Mouse (Mus musculus) induced T-regulatory cell, adult 2 months (primary cell): ENCODE data around the gene Gsk3a.
A peak's percentile ranks its signal among the peaks of the same experiment; 100 is the strongest.

ENCODE experiments used
- DNase-seq: peaks from one replicate; pipeline ENCODE4 v3.0.0-alpha.2; 2012; ENCODE audit warnings: low read depth

Gene Gsk3a

DNA sequence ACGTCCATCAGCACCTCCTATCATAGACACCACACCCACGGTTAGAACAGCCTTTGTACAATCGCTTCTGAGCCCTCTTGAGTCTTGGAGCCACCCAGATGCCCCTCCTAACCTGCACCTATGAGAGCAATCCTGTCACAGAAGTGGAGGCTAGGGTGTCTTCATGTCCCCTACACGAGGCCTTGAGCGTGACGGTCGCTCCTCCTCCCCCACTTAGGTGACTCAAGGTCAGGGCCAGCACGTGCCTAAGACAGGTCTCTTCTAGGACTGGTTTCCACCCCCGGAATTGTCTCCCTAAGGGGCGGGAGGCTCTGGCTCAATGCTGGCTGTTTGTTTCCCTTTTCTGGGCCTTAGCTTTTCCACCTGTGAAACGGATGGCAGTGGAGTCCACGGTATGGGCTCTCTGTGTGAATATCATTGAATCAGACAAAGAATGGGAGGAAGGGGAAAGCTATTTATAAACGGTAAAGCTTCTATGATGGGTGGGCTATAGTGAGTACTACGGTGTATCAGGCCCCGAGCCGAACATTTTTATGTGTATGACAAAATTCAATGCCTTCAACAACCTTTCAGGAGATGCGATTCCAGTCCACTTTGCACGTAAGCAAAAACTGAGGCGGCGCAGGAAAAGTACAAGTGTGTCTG, 17.1 kb downstream of the Gsk3a start, which contains the start of gene Dedd2:
Dedd2 (minus strand) TSS at position 159 of the 645 bp plus-strand sequence.
- peak; percentile 71 for DNase-seq

DNA sequence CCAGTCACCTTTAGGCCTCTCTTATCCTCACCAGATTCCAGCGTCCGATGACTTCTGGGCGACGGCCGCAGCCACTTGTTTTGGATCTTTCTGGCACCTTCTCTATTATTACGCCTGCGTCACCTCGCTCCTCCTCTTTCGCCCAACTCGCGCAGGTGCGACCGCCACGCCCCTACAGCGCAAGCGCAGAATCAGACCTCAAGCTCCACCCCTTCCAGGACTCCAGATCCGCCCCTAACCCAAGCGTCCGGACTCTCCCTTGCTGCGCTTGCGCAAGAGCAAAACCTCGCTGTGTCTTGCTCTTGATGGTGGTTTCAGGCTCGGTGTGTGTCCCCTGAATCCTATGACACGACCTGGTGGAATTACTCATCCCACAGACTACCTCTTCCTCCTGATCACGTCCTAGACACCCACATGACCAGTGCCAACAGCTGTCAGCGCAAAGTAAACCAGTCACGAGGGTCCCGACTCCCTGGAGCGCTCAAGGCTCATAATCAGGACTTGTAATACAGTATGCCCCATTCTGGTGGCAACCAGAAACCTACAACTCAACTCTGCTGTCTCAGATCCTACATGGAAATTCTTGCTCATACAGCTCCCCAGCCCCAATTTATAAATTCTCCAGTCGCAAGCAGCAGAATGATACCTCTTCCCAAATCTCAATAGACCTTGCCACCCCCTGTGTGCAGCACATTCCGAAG, 17.7 kb downstream of the Gsk3a start:
- peak; percentile 99 for DNase-seq

DNA sequence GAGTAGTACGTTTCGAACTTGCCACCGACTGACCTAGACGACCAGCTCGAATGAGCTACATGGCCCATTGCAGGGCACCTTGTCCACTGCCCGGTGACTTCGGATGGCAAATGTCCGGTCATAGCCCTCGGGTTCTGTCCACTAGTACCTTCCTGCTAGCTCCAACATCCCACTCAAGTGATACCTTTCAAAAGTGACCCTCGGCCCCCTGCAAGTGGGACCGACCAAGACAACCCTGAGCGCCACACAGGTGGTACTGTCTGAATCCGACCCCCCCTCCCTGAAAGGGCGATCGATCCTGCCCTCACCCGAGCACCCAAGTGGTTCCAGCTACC, 18.3 kb downstream of the Gsk3a start:
- no peak for DNase-seq

DNA sequence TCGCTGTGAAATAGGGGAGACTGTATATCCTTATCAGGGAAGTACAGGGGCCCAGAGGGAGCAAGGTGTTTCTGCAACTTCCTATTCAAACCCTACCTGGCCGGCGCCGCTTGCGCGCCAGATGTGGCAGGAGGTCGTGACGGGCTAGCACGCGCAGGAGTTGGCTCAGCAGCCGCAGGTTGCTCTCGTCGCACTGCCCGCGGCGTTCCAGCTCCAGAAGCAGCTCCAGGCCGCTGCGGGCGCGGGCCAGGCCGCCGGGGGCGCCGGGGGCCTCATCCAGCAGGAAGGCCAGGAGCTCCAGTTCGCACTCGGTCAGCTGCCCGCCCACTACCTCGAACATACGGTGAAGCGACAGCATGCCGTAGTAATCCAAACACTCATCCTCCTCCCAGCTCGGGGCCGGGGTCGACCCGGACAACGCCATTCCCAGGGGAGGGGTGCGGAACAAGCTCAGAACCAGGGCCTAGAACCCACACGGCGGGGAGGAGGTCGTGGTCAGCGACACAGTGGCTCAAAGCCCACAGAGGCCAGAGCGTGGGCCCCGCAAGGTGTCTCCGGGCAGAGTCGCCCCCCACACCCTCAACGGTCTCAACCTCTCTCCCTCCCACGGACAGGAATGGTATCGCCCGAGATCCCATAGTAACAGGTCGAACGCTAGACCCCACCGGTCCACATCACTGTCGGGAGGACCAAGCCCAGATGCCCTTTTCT, 18.8 kb downstream of the Gsk3a start:
- DNase-seq: peak; percentile 78

DNA sequence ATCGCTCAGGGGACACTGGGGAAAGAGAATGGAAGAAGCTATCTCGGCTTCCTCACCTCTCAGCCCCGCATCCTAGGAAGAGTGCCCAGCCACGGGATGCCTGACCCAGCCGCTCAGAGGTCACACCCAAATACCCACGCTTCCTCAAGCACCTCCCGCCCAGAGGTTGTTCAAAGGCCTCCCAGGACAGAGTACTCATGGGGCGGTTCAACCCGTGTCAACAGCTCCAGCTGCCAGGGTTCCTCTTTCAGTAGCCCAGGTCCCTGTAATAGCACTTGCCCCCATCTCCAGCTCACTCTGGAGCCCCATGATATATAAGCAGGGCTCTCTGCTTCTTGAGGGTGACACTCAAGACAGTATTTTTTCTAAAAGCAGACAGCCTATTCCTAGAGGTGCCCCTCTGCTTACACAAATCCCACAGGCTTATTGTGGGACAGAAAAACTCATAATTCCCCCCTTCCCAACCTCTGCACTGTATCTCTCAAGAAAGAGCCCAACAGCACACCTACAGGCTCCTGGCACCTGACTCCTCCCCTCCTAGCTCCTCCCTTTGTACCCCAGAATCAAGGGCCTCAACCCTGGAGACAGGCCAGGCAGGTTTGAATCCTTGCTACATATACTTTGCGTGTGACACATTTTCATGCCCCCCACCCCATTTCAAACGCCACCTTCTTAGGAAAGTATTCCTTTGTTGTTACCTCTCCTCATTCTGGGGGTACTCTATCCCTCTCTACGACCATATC, 19.8 kb downstream of the Gsk3a start:
- peak; percentile 44 for DNase-seq

DNA sequence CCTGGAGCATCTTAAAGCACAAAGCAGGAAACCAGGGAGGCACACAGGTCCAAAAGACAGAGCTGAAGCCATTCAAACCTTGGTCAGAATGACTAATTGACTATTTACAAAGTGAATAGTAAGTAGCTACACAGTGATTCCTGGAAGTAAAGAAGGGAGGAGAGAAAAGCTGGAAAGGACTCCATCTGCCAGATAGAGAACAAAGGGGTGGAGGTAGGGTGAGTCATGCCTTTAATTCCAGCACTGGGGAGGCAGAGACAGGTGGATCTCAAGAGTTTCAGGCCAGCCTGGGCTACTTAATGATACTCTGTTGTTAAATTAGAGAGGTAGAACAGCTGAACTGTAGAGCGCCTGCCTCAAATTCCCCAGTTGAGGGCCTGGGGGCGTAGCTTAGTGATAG, 23.5 kb downstream of the Gsk3a start:
- DNase-seq: no peak

DNA sequence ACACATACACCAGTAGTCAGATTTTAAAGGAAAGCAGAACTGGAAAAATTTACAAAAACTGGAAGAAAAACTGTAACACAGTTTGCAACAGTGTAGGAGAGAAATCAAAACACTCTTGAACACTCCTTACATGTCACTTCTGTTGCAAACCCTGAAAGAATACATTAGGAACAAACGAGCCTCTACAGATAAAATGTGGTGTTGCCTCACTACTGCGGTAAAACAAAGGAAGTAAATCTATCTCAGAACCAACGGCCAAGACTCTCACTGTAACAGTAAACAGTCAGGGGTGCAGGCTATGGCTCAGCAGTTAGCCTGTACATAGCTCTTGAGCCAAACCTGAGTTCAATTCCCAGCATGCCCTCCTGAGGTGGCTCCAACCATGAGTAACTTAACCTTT, 24.6 kb downstream of the Gsk3a start:
- peak; percentile 57 for DNase-seq

DNA sequence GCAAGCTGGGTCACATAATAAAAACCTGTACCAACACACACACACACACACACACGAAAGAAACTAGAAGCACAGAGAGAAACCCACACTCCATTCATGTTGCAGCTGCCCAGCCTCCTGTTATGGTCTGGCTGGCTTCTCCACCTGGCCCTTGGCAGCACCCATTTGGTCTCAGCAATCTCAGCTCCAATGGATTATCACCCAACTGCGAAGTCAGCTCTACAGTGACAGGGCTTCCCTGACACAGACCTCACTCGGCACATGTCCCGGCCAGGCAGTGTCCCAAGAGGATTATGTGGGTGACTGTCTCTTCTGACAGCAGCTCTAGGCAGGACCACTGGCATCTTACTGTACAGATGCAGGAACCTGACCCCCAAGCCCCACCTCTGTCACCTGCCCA, 27.2 kb downstream of the Gsk3a start:
- no peak for DNase-seq

DNA sequence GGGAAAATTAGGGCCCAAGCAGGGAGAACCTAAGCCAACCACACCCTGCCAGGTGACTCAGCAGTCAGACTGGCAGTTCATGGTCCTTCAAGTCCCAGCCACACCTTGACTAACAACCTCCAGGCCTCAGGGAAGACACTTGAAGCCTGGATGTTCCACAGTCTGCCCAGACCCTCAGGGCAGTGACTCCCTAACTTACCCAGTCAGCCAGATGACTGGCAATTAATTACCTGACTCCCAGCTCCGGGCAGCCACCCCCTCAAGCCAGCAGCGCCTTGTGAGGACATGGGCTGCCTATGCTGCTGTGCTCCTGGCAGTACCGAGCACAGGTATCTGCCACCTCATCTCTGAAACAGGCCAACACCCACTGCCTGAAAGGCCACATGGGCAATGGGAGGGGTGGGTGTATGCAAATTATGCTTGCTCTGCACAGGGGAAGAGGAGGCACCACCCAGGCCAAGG, 28.5 kb downstream of the Gsk3a start:
- DNase-seq: peak; percentile 86

DNA sequence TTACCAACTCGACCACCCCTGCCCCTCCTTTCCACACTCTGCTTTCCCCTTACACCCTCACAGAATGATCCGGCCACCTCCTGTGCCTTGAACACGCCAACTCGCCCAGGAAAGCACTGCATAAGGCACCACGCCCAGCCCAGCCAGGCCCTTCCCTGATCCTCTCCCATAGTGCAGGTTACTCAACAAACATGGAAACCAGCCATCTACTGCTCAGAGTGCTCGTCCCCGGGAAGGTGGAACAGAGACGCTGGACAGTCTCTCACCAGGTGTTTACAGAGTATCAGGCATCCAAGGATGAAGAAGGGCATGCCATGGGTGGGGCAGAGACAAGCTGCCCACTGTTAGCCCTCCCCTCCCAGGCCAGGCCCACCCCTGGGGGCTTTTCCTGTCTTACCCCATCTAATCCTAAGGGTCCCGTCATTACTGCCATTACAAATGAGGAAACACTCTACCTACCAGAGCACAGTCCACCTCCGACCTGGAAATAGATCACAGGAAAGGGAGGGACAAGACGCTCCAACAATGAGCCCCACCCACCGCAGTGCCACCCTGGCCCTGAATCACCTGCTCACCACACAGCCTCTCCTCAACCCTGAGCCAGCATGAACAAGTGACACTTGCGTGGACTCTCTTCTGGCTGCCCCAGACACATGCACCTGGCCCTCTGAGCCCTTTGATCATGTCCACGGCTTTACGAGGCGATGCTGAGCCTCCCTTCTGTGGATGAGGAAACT, 31.4 kb downstream of the Gsk3a start:
- peak; percentile 82 for DNase-seq

DNA sequence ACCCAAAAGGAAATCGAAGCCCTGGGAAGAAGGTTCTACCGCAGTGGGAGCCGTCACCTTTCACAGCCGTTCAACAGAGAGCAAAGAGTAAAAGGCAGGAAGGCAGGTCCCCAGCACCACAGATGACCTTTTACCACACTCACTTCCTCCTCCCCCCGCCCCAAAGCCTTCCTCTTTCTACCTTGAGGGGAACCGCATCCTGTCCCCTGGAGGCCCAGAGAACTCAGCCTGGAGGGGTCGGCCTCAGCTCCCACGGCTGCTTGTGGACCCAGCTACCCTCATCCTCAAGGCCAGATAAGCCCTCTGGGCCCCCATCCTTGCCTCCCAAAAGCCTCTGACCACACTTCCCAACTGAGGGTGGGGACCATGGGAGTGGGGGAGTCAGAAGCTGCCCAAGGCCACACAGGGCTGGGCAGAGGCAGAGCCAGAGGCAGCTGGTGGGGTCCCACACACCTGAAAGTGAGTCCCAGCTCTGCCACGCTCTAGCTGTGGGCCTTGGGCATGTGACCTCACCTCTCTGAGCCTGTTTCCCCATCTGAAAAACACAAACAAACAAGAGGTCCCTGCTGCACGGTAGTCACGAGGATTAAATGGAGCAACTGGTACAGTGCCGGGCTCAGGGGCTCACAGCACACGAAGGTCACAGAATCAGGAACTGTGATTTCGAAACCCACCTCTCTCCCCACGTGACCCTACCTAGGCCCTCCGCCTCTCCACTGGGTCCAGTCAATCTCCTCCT, 32.1 kb downstream of the Gsk3a start:
- peak; percentile 90 for DNase-seq

DNA sequence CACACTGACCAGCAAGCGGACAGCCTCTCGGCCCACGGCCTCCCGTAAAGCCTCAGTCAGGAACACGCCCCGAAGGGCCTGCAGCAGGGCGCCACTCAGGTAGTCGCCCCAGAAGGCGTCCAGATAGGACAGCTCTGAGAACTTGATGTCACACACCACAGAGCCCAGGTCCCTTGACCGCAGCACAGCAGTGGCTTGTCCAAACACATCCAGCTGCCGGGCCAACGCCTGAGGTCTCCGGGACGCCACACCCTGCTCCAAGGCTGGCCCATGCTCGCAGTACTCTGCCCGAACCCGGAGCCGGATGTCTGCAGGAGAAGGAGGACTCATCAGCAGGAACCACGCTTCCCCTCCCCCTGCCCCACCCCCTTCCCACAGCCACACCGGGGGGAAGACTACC, 34.0 kb downstream of the Gsk3a start:
- DNase-seq: no peak

DNA sequence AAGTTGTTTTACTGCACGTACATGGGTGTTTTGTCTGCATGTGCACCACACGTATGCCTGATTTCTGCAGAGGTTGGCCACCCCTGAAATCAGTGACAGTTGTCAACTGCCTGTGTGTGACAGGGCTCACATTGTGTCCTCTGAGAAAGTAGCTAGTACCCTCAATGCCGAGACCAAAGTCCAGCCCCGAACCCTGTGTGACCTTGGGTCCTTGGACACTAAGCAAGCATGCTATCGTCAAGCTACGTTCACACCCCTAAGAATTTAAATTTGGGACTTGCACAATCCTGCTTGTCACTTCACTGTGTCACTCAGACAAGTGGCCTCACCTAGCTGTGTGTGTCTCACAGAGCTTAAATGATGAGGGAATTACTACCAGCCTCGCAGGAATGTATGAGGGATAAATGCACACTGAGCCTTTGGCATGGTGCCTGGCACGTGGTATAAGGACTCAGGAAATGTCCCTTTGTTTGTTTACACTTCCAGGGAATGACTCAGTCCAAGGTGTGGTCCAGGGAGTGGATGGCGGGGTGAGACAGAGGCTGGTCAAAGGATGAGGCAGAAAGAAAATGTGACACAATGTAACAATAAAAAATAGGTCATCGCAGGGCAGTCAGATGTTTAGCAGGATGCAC, 40.1 kb downstream of the Gsk3a start:
- no peak for DNase-seq

DNA sequence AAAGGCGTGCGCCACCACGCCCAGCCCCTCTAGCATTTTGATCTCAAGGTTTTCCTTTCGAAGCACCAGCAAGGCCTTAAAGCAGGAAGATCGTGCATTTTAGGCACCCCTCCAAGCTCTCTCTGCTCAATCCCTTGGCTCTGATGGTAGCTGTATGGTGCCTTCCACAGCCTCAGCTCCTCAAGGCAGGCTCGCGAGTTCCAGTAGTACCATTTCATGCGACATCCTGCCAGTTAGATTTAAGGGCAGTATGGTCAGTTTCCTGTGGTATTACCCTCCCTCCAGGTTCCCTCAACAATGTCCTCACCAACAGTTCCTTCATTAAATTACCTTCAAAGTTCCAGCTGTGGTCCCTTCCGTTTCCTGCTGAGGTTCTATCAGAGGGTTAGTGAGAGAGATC, 41.5 kb downstream of the Gsk3a start:
- no peak for DNase-seq

DNA sequence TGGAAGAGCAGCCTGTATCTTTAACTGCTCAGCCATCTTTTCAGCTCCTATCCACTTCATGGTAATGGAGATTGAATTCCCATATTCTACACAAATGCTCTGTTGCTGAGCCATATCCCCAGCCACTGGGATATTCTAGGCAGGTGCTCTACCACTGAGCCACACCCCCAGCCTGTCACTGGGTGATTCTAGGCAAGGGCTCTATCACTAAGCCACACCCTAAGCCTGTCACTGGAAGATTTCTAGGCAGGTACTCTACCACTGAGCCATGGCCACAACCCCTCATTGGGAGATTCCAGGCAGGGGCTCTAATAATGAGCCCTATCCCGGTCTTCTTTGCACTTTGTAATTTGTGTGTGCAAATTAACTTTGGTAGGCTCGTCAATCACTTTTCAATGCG, 42.5 kb downstream of the Gsk3a start:
- no peak for DNase-seq

DNA sequence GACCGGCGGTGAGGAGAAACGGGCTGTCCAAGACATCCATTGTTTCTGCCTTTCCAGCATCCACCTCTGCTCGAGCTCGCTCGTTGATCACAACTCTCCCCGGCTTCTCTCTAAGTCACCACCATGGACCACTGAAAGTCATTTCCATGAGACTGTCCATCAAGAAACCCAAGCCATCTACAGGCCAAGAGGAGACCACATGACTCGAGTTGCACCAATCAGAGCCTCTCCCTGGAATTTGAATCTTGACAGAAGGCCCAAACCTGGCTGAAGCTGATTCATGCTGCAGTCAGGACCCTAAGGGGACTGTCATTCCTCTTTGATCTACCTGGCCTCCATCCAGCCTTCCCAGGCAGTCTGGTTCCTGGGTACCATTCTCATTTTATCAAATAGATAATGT, 45.5 kb downstream of the Gsk3a start:
- DNase-seq: no peak

DNA sequence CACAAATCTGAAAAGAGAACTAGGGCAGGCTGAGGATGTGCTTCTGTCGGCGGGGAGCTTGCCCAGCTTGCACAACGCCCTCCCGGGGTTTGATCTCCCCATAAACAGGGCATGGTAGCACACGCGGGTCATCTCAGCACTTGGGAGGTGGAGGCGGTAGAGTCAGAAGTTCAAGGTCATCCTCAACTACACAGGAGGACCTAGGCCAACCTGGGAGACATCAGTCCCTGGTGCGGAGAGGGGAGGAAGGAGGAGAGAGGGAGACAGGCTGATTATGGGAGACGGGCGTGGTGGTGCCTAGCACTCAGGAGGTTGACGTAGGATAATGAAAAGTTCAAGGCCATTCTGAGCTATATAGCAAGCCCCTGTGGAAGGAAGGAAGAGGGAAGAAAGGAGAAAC, 46.8 kb downstream of the Gsk3a start:
- DNase-seq: no peak

DNA sequence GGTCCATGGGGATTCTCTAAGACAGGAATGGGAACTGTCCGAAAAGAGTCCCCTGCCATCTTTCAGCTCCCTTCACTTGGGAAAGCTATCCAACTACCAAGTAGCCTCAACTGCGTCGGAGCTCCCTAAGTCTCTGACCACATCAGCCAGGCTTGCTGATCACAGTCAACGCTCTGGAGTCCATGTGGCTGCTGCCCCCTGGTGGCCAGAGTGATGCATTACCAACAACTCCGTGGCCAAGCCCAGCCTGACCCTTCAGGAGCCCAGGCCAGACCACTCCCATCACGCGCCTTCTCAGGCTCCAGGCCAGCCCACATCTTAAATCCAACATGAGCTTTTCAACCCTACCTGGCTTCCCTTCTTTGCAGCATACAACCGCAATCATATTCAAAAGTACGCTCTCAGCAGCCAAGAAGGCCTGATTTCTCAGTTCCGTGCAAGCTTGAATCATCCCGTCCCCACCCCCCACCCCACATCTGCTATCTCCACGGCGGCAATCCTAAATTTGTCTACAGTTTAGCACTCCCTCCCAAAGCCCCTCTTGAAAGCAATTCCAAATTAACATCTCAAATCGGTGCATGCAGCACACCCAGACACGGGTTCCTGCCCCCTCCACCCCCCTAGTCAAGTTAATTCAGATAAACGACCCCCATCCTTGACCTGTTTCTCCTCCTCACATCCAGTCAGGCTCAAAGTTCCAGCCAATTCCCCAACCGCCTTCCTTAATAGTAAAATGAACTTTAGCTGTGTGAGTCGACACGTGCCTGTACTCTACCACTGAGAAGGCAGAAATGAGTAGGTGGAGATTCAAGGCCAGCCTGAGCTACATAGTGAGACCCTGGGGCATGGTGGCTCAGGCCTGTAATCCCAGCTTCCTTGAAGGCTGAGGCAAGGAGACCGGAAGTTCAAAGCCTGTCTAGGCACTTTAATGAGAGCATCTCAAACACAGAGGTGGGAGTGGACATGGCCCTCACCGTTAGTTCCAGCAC, 49.7 kb downstream of the Gsk3a start:
- peak; percentile 91 for DNase-seq

DNA sequence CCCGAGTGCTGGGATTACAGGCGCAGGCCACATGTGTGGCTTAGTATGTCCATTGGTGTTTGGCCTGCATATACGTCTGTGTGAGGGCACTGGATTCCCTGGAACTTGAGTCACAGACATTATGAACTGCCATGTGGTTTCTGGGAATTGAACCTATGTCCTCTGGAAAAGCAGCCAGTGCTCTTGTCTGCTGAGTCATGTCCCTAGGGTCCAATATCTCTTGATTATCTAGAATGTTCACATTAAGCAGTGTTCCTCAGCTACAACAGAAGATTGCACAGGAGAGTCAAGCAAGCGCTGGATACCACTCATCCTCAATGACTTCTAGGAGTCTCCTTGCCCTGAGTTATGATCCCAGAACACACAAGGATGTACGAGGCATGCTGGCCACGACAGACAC, 53.6 kb downstream of the Gsk3a start:
- no peak for DNase-seq
